Mouse (Mus musculus) bone marrow macrophage, adult 2 months (primary cell): Measurements from ENCODE around the gene Ppm1n.

Source experiments
- CTCF ChIP-seq: IDR thresholded peaks from 2 replicates; pipeline ENCODE4 v1.5.1; 2012; ENCODE audit warnings: low read depth, mild to moderate bottlenecking, low read length, moderate library complexity
- POLR2A ChIP-seq: IDR thresholded peaks from 2 replicates; pipeline ENCODE4 v1.6.1; 2012; ENCODE audit warnings: mild to moderate bottlenecking, low read depth, low read length, borderline replicate concordance

DNA sequence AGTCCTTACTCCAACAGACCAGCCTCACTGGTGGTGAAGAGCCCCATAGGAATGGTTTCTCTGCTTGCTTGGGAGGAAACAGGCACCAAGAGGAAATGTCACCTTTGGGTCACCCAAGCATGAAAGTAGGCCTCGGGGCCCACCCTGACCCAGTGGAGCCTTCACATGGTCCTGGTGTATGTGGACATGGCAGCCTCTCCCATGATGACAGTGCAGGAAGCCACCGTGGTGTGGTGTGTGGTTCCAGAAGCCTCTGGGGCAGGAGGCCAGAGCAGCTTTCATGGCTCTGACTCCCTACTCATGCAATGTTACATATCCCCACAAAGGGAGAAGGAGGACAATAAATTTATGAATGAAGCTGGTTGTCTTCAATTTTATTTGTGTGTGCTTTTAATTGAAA lies 32.4 kb downstream of the Ppm1n start:
- TF ChIP-seq POLR2A: no peak
- TF ChIP-seq CTCF: no peak
